Mouse (Mus musculus) CD4-positive helper T cell, adult 2 months (primary cell): ENCODE measurements at regions not wholly inside any gene's neighbourhood (a gene's known extent, or its start where the extent isn't known, plus 50 kb on each side); places are given as distances from the start of the nearest gene placed in this dataset.

Source experiments
- DNase-seq: peaks from one replicate; pipeline ENCODE4 v3.0.0-alpha.2; 2012; ENCODE audit warnings: low read depth, missing footprints, low spot score

DNA sequence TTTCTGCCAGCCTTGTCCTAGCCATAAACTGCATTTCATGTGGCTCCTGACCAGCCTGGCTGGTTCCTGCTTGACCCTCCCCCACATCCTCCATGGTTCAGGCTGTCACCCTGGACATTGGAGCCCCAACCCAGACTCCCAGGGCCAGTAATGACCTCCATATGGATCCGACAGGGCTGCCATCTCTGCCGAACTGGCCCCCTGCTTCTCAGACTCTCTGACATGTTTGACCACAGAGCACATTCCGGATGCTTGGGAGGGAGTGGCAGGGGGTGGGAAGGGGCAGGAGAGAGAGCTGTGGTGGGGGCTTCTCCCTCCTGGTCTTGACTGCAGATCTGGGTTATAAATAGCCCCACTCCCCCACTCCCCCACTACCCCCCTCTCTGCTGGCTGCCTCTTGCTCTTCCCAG, 59.0 kb upstream of the Actrt2 start:
- no peak for DNase-seq

DNA sequence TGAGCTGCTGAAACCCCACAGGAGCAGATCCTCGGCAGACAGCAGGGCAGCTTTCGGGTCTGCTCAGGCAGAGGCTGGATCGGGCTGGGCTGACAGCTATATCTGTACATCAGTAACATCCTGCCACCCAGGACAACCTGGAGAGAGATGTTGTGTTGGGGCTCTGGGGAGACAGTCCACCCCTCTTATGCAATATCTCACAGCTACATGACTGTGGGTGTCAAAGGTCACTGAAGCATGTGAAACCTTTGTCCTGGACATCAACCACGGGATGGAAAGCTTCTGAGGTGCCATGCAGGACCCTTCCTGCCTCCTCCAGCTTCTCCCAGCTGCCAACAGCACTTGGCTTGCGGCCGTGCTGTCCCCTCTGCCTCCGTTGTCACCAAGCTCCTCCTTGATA, 60.3 kb upstream of the Actrt2 start:
- DNase-seq: no peak

DNA sequence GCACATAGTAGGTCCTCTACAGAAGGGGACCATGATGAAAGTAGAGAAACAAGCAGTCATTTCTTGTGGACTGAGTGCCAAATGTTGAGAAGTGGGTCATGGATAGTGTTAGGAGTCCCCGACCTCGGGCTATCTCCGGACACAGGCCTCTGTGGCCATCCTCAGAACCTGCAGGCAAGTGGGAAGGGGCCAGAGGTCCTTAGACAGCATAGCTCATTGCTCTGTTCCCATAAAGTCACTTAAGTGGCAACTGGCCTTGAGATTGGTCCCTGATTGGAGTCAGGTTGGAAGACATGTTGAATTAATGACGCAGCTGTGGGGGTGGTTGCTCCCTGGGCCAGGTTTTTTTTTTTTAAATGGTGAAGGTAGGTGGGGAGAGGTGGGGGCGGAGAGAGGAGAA, 63.0 kb upstream of the Actrt2 start:
- DNase-seq: no peak

DNA sequence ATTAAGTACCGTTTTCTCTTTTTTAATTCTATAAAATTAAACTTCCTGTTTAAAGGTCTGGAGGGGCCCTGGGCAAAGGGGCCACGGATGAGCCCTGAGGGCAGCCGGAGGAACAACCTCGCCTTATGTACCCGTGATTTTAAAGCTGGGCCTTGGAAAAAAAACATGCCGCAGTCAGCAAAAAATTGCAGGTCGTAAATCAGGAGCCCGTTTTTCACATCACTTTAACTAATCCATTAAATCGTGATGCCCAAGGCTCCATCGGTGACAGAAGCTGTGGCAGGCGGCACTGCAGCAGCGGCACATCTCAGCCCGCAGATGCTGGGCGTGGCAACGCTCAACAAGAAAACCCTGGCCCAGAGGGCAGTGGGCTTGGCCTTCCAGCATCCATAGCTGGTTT, 63.7 kb upstream of the Actrt2 start:
- DNase-seq: no peak

DNA sequence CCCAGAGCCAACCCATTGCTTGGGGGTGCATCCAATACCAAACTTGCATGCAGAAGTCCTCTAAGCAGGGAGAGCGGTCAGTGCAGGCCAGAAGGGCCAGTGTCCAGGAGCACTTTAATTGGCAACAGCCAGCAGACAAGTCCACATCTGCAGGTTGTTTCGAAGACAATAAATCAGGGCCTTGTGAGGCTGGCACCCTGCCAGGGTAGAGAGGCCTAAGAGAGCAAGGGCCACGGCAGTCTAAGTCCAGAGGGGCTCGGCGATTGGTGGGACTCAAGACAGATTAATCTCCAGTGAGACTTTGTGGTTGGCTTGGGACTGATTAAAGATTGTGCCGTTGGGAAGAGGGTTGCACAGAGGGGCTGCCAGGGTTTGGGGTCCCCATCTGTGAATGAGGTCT, 68.4 kb upstream of the Actrt2 start:
- DNase-seq: no peak

DNA sequence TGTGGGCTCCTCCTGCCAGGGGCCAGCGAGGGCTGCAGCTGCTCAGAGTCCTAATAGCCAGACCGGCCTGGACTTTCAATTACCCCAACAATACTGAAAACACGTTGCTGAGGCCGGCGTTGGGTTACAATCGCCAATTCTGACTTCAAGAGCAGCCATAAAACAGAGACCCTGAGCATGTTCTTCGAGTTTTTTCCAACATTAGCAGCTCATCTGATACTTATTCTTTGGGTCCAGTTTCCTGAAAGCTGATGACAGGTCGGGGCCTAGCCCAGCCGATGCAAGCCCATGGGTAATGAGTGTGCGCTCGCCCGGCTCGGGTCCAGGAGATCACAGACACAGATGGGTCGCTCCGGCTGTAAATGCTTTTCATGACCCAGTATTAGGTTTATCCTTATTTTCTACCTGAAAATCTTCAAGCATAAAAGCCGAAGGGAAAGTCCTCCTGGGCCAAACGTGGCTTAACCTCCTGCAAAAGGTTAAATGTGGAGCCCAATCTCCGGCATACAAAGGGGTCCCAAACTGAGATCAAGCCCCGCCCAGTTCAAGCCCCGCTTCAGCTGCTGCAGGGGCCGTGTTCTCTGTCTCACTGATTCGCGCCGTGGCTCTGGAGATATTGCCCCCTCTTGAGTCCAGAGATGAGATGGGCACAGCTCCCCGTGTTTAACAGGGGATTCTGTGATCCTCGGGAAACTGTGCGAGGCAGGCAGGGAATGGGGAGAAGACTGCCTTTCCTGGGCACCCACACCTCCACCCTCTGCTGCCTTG, 73.6 kb upstream of the Actrt2 start:
- no peak for DNase-seq

DNA sequence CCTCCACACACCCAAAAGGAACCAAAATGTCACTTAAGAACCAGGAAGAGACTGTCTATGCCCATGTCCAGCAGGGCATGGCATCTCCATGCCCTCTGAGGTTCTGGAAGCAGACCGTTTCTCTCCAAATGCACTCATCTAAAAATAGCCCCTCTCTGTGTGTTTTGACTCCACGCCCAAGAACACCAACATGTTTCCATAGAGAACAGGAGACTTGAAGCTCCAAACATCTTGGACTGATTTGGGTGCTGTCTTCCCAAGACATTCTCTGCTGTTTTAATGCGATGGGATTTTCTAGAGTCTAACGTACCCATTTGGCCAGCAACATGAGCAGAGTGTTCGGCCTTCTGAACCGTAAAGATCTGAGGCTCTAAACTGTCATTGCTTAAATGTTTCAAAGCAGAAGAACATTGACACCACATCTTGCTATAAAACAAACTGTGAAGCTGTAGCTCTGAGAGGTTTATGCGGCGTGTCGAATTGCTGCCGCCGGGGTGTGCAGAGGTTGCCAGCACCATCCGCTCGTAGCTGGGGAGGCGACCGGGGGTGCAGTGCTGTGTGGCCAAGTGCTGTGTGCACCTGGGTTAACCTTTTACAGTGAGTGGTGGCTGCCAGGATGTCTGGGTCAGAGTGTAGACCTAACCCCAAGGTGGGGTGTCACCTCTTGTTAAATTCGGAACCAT, 78.8 kb upstream of the Actrt2 start:
- no peak for DNase-seq

DNA sequence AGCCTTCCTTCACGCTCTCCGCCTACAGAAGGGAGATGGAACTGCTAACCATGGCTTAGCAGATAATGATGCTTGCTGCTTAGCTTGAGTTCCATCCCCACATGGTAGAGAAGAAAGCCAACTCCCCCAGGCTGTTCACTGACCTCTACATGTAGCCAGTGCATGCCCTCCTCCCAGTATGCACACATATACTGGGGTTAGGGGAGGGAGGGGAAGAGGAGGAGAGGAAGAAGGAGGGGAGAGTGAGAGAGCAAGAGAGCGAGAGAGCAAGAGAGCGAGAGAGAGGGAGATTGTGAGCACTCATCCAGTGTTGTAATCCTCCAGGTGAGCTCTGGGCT, 79.3 kb upstream of the Actrt2 start:
- DNase-seq: no peak

DNA sequence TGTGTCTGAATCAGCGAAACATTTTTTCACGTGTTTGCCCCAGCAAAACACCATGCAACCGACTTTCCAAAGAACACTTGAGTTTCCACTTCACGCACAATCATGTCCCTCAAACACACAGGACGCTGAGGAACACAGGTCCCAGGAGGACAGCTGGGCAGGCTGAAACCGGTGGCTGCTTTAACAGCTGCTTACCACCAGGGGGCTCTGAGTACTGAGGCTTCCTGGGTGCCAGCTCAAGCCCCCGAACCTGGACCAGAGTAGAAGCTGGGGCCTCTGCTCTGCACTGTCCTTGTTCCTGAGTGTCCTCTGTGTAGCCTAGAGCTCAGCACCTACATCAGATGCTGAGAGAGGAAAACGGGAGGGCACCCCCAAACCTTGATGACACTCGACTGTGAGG, 81.5 kb upstream of the Actrt2 start:
- peak; percentile 10 for DNase-seq

DNA sequence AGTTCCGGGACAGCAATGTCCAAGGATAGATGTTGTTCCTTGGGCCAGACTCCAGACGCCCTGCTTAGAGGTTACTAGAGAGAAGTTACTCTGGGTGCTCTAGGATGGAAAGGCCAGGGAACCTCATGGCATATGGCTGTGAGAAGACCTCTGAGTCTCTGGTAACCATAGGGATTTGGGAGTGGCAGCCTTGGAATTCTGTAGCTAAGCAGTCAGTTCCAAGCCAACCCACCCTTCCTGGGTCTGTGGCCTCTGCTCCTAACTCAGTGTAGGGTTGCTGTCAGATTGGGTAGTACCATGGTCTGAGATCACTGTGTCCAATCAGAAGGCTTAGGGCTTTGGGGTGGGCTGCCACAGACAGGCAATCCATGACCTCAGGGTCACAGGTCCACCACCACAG, 82.3 kb upstream of the Actrt2 start:
- DNase-seq: no peak

DNA sequence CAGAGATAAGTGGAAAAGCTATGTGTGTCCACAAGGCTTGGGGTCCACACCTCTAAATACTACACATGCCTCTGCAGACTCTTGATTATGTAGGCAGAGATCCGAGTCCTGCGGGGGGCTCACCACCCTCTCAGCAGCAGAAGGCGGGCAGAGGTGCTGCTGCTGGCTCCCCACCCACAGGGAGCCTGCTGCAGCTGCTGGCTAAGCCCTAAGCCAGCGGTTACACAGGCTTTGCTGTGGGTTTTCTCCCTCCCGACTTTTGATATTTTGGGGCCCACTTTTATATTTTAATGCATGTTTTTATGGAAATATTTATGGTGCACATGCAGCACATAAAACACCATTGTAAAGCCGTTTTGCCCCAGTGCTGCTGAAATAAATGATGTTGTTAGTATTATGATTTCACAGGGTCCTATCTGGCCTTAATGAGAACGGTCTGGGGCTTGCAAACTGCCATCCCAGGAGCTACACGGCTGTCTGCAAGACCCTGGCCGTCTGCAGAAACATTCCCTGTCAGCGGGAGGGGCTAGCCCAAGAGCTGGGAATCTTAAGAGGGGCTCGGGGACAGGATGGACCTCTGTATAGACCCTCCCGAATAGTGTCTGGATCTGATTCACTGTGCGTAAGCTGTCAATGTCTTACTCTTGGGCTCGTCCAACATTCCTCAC, 82.9 kb upstream of the Actrt2 start:
- DNase-seq: no peak

DNA sequence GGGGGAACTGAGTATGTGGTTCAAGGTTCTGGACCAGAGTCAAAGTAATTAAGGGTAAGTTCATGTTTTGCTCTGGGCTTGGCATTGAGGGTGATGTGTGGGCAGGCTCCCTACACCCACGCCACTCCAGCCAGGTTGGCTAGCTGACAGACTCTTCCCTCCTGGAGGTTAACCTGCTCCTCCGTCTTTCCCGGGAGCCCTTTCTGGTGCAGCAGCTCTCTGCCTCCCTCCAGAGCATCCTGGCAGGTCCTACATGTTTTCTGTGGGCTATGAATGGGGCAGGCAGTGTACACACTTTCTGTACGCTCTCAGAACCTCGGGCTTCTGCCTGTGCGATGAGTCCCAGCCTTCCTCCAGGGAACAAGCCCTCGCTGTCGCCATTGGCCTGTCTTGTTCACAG, 82.8 kb upstream of the Ttc34 start:
- DNase-seq: no peak

DNA sequence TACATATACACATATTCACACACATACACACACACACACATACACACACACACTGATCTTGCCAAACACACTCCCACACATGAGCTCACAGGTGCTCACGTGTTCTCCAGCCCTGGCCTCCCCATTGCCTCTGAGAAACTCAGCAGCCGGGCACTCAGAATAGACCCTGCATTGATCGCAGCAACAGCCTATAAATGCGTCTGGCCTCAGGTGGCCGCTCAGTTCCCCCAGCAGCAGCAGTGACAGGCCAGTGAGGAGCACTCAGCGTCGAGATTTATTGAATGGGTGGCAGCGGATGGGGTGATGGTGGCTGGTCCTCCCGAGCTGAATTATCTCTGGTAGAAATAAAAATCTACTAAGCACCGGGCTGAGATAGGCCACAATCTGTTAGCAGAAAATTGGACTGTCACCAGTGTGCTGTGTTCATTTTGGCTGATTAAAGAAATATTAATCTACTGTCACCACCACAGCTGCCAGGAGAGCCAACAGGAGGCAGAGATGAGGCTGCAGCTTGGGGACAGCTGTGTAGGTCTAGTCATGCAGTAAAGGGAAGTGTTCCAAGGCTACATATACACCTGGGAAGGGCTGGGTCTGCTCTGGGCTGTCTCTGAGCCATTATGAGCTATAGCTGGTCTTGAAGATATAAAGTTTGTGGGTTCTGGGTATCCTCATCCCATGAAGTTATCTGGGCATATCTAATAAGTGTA, 80.4 kb upstream of the Ttc34 start:
- DNase-seq: no peak

DNA sequence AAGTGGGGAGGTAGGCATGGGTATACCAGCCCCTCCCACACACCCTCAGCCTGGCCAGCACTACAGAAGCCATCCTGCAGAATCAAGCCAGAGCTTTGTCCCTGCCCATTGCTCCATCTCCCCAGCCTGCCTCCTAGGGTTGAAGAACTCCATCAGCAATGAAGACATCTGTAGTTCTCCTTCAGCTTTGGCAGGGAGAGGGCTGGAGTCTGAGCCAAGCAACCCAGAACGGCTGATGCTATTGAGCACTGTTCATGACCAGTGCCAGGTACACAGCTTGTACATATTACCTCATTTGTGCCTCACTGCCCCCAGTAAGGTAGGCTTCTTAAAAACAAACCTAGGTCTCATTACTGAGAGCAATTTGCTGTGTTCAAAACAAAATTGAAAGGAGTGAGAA, 77.4 kb upstream of the Ttc34 start:
- DNase-seq: no peak

DNA sequence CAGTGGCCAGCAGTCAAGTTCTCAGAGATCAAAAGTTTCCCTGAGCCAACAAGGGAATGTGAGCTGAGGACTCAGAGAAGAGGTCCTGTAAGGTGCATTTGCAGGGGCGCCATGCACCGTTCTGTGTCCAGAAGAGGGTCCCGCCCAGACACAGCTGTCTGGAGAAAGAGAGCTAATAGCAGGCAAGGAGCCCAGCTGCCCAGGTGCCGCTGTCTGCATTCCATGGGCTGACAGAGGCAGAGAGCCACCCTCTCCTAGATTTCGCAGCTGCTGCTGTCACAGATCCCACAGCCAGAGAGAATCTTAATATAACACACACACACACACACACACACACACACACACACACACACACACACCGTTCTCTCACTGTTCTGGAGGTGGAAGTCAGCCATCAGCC, 73.0 kb upstream of the Ttc34 start:
- no peak for DNase-seq

DNA sequence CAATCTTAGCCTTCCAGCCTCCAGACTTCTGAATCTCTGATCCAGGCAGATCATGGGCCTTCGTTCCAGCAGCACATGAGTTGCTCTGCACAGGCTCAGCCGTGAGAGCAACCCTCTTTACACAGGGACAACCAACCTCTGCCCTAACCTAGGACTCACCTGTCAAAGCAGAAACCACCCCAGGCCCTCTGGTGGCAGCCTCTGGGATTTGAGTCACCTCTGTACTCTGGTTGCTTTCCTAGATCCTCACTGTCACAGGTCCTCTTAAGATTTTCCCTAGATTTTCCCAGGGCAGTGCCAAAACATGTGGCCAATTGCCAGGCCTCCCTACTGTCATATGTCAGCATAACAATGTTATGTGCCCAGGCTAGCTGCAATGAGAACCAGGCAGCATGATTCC, 71.1 kb upstream of the Ttc34 start:
- no peak for DNase-seq

DNA sequence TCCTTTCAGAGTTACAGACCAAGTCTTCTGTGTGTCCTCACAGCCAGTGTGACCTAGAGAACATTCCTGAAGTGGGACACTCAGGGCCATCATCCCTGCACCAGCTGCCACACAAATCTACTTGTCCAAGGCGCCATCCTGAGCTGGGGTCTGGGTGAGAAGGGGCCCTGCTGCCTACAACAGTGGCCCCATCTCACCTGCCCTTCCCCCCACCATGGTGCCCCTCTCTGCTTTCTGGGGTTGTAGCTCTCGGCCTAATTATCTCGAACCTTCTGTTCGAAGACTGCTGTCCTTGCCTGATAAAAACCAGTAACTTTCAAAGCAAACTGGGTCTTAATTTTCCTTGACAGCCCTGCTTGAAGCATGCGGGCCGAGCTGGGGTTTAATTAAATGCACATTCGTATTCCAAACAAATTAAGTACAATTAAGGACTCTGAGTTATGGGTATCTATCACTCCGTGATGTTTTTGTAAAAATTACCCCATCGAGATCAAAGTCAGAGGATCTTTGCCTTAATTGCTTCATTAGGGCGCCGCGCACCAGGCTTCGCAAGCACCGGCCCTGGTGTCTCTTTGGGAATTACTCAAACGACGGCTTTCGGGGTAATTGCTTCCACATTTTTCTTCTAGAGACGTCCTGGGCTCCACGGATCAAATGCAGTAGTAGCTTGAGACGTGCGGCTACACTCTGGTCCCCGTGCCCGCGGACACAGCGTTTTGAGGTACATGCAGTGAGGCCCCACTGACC, 65.8 kb upstream of the Ttc34 start:
- DNase-seq: no peak

DNA sequence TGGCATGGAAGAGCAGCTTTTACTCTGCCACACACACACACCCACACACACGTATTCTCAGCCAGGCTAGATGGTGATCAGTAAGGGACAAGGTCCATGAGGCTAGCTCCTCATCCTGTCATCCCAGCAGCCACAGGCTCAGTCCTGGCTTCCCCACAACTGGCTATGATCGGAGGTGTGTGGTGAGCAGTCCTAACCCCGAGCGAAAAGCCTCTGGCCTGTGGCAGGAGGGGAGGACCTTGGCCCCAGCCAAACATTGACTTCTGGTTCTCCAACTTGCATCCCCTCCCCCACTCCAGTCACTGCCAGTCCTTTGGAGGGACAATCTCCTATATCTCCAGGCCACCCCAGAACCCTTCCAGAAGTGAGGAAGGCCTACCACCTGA, 65.2 kb upstream of the Ttc34 start:
- no peak for DNase-seq

DNA sequence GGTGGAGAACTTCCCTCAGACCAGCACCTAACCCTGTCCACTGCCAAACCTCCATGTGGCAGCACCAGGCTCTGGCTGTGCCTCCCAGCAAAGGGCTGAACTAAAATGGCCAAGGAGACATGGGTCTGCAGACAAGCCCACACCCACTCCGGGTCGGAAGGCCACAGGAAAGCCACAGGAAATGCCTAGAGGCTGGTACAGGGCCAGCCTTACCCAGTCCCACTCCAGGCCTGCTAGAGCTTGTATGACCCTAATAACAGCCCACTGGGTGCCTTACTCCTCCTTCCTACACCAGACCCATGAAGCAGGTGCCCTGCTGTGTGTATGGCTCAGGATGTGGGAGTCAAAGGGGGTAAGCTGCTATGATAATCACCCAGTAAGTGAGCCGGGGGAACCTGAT, 63.4 kb upstream of the Ttc34 start:
- no peak for DNase-seq

DNA sequence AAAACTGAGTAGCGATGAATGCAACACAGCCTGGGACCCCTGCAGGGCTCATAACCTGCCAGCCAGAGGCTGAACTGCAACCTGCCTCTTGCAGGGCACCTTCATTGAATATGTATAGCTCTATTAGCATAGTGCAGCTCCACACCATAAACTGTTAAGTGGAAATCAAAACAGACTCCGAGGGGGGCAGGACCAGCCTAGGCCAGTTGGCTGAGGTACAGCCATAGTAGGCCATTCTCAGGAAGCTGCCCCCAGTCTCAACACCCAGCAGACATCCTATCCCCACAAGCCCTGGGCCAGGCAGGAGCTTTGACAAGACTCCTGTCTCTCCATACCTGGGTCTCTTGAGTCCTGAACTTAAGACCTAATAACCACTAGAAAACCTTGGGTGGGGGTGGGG, 62.9 kb upstream of the Ttc34 start:
- DNase-seq: no peak

DNA sequence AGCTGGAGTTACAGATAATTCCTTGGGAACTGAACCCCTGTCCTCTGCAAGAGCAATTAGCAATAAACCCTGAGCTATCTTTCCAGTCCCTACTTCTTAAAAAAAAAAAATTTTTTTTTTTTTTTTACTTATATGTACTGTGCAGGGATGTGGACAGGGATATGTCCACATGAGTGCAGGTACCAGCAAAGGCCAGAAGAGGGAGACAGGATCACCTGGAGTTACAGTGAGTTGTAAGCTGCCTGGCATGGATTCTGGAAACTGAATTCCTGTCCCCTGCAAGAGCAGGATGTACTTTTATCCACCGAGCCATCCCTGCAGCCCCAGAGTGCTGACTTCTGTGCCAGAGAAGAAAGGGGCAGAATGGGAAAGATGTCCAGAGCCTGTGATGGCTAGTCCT, 58.4 kb upstream of the Ttc34 start:
- DNase-seq: no peak

DNA sequence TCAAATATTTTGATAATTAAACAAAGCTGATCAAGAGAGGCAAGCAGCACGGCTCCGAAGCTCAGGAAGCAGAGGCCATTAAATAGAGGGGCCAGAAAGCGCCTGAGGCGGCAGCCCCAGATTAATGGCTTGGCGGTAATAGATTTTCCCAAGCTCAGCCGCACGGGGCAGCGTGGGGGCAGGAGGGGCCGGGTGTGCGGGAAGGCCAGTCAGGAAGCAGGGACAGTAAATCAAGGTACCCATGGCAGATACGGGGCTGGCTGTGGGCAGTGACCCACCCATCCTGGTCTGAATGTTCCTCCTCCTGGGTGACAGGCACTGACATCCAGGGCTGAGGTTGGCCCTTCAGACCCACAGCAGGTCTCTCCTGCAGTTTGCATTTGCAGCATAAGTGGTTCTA, 55.9 kb upstream of the Ttc34 start:
- no peak for DNase-seq
